Mouse (Mus musculus): ENCODE measurements around the gene Lsg1.

DNA sequence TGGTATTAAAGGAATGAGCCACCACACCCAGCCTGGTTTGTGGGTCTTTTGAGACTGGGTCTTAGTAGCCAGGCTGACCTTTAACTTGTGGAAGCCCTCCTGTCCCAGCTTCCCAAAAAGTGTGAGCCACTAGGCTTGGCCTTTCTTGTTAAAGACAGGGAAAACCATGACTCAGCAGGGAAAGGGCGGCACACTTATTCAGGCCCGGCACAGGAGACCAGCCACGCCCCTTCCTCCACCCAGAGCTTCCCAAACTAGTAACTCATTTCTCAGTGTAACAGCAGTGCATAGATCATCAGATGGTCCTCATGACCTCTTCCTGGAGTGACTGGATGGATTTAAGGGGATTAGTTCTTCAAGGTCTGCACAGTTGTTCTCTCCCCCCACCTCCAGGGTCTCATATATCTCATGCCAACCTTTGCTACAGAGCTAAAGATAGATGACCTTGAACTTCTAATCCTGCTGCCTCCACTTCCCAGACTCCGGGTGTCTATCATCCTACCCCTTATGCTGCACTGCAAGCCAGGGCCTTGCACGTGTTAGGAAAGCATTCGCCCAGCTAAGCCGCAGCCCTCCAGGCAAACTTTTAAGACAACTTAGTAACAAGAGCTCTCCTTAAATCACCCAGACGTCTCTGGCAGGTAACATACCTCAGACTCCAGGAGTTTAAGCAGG lies 74.9 kb downstream of the Lsg1 start:
- TF ChIP-seq CTCF (IDR thresholded peaks at IDR 0.05; ENCODE audit: borderline replicate concordance, insufficient read depth, low read depth, low read length) = no peak
- no peak for TF ChIP-seq POLR2A (IDR thresholded peaks at IDR 0.05; ENCODE audit: borderline replicate concordance, insufficient read depth, low read length)
